14 mouse cellular contexts compared by ENCODE assay signal in genomic region chr7:83031101-83031500, GRCm38 (mm10).
"Had no signal": no experiment of that assay in that cellular context is flagged by ENCODE, and none has a peak within 500 bp of the region (broad histone marks: within the 10 kb centered on the region; RNA-seq: fewer than 3 reads in every experiment).

No protein-coding gene starts in this region.

- H3K4me1 ChIP-seq: neural tube, embryonic 12.5 days; stomach, embryonic 15.5 days had no signal

- H3K4me3 ChIP-seq: midbrain, embryonic 10.5 days; midbrain, embryonic 12.5 days; myocyte; neural tube, embryonic 12.5 days; stomach, embryonic 15.5 days had no signal

- H3K9me3 ChIP-seq: midbrain, embryonic 12.5 days; neural tube, embryonic 12.5 days; stomach, embryonic 15.5 days had no signal

- H3K36me3 ChIP-seq: midbrain, embryonic 10.5 days; midbrain, embryonic 12.5 days; neural tube, embryonic 12.5 days; stomach, embryonic 15.5 days had no signal

- H3K9ac ChIP-seq: lung, embryonic 14.5 days; midbrain, embryonic 12.5 days; neural tube, embryonic 12.5 days; stomach, embryonic 15.5 days had no signal

- ATAC-seq: midbrain, embryonic 16.5 days had no signal

- H3K27me3 ChIP-seq: neural tube, embryonic 12.5 days; stomach, embryonic 15.5 days had no signal

- H3K4me2 ChIP-seq: lung, embryonic 14.5 days; midbrain, embryonic 12.5 days; neural tube, embryonic 12.5 days; stomach, embryonic 15.5 days had no signal

- DNase-seq: lung, adult 18-20 months; lung, embryonic 14.5 days; lung, postnatal 10 days; lung, postnatal 4 days; midbrain, embryonic 14.5 days; right cerebral cortex, postnatal 14 days; thymus, postnatal 25 days had no signal

- H3K27ac ChIP-seq: midbrain, embryonic 12.5 days; neural tube, embryonic 12.5 days; stomach, embryonic 15.5 days; stomach, postnatal 0 days had no signal
